Mouse (Mus musculus) monocyte, adult 2 months (primary cell): Measurements from ENCODE around the gene Calcr.
"Not testable (repeated sequence)": the region's sequence is repeated elsewhere in the genome, so short reads cannot be mapped to it uniquely, and the experiment has no call there.

Experiments used
- DNase-seq, 2 experiments: peaks; one replicate each; pipeline ENCODE4 v3.0.0; 2022; ENCODE audit warnings: low spot score in 2 of 2, low read depth in 1 of 2

Gene Calcr

GRCm38 (mm10) chr6:3764230-3764764, at the start of gene Calcr:
Calcr (minus strand) TSS chr6:3764714.
- DNase-seq, result no peak

- DNase-seq, result no peak
Observed at GRCm38 (mm10) chr6:3767485-3767884, 3.0 kb upstream of the Calcr start.

GRCm38 (mm10) chr6:3763171-3763967, 1.1 kb downstream of the Calcr start:
- DNase-seq, result no peak

- no peak for DNase-seq
Observed at GRCm38 (mm10) chr6:3751576-3751975, 12.9 kb downstream of the Calcr start.

GRCm38 (mm10) chr6:3749624-3750023, 14.9 kb downstream of the Calcr start:
- no peak for DNase-seq

GRCm38 (mm10) chr6:3745546-3745945, 19.0 kb downstream of the Calcr start:
- no peak for DNase-seq

GRCm38 (mm10) chr6:3741996-3742713, 22.4 kb downstream of the Calcr start:
- DNase-seq, result no peak

GRCm38 (mm10) chr6:3741296-3741695, 23.2 kb downstream of the Calcr start:
- DNase-seq, result no peak

GRCm38 (mm10) chr6:3730246-3730867, 34.2 kb downstream of the Calcr start:
- DNase-seq, result no peak

- DNase-seq, result no peak
Observed at GRCm38 (mm10) chr6:3688087-3688642, 76.3 kb downstream of the Calcr start.

- DNase-seq, result not testable (repeated sequence)
Observed at GRCm38 (mm10) chr6:3678286-3678685, 86.2 kb downstream of the Calcr start.

GRCm38 (mm10) chr6:3677806-3678205, 86.7 kb downstream of the Calcr start:
- DNase-seq, result no peak

- not testable (repeated sequence) for DNase-seq
Observed at GRCm38 (mm10) chr6:3671941-3672340, 92.6 kb downstream of the Calcr start.

GRCm38 (mm10) chr6:3664147-3664716, 100.3 kb downstream of the Calcr start:
- DNase-seq, result no peak

- DNase-seq, result no peak
Observed at GRCm38 (mm10) chr6:3658405-3658804, 106.1 kb downstream of the Calcr start.
